Mouse (Mus musculus) heart, postnatal 0 days (tissue): ENCODE measurements around the gene Ap2a1.

Source experiments
- CTCF ChIP-seq: IDR thresholded peaks from 2 replicates; pipeline ENCODE4 v1.5.1; 2016; ENCODE audit warnings: antibody characterized with exemption, control low read depth, low read depth
- EP300 ChIP-seq: IDR thresholded peaks from 2 replicates; pipeline ENCODE4 v1.6.1; 2016; ENCODE audit warnings: antibody characterized with exemption, low read depth

- TF ChIP-seq CTCF (no peak), EP300 (no peak)
These were observed 61.5 kb downstream of the Ap2a1 start for GRCm38 (mm10) chr7:44867802-44868201.
